Mouse (Mus musculus) kidney, adult 9 months (tissue): Measurements from ENCODE around the gene Cd300ld3.
"Not testable (repeated sequence)": the region's sequence is repeated elsewhere in the genome, so short reads cannot be mapped to it uniquely, and the experiment has no call there.

Experiments
- DNase-seq: peaks from one replicate; pipeline ENCODE4 v3.0.0; 2022

Gene Cd300ld3

DNA sequence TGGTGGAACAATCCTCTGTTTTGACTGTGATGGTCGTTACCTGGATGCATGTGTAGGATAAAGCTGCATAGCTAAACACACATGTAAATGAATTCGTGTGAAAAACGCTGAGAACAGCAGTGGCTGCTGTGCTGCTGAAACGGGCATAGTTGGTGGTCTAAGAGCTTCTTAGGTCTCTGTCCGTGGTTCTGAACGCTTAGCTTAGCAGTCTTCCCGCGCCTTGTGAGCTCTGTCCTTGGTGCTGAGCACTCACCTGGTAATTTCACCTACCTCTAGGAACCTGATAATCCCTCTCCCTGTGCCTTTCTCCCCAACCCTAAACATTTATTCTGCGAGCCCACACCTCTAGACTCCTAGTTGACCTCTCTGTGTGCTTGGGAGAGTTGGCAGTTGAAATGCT lies 4.0 kb upstream of the Cd300ld3 start:
- peak; percentile 52 for DNase-seq

DNA sequence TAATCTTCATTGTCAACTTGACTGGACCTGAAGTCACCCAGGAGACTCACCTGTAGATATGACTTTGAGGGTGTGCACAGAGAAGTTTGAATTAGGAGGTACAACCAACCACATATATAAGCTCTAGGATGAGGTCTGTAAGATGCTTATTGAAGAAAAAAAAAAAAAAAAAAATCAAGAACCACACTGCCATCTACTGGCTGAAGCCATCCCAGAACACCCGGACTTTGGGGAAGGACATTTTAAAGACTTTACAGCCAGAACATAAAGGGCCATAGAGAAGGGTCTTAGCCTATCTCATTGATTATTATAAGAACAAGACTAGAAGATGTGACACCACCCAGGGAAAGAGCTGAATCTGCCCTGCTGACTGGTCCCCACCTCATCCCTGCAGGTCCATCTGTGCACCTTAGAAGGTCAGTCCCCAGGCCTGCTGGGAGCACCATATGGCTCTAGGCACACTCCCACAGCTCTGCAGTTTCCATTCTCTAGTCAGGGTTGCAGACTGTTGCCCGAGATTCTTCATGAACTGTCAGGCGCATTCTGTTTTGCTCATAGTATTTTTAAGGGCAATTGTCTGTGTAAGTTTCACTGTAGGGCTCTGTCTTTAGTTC lies 1.2 kb upstream of the Cd300ld3 start:
- no peak for DNase-seq

DNA sequence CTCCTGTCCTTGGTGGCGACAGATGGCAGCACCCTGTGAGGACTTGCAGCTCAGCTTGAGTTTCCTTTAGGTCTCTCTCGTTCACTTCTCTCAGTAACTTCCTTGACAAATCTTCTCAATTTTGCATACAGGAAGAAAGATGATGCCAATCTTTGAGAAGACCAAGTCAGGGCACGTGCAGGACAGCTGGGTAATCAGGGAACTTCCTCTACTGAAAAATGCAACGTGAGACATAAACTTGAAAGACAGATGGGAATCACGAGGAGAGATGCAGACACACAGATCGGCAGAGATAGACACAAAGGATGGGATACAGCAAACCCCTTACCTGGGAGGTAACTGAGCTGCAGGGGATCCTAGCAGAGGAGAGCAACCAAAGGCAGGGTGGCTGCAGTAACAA lies 10.5 kb downstream of the Cd300ld3 start, which contains the start of gene Cd300ld5:
Gene Cd300ld5 (minus strand): TSS at position 101 of the 400 bp plus-strand sequence.
- DNase-seq, result not testable (repeated sequence)

DNA sequence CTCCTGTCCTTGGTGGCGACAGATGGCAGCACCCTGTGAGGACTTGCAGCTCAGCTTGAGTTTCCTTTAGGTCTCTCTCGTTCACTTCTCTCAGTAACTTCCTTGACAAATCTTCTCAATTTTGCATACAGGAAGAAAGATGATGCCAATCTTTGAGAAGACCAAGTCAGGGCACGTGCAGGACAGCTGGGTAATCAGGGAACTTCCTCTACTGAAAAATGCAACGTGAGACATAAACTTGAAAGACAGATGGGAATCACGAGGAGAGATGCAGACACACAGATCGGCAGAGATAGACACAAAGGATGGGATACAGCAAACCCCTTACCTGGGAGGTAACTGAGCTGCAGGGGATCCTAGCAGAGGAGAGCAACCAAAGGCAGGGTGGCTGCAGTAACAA lies 21.3 kb downstream of the Cd300ld3 start, which contains the start of gene Cd300ld4:
Gene Cd300ld4 (minus strand): TSS at position 101 of the 400 bp plus-strand sequence.
- not testable (repeated sequence) for DNase-seq

DNA sequence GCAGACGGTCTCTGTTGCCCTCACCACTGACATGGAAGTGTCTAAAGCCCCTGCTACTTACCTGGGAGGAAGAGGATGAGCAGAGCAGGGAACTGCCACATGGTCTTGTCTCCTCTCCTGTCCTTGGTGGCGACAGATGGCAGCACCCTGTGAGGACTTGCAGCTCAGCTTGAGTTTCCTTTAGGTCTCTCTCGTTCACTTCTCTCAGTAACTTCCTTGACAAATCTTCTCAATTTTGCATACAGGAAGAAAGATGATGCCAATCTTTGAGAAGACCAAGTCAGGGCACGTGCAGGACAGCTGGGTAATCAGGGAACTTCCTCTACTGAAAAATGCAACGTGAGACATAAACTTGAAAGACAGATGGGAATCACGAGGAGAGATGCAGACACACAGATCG lies 32.1 kb downstream of the Cd300ld3 start, which contains the start of gene Cd300ld2:
Gene Cd300ld2 (minus strand): TSS at position 101 of the 400 bp plus-strand sequence.
- DNase-seq, result not testable (repeated sequence)

DNA sequence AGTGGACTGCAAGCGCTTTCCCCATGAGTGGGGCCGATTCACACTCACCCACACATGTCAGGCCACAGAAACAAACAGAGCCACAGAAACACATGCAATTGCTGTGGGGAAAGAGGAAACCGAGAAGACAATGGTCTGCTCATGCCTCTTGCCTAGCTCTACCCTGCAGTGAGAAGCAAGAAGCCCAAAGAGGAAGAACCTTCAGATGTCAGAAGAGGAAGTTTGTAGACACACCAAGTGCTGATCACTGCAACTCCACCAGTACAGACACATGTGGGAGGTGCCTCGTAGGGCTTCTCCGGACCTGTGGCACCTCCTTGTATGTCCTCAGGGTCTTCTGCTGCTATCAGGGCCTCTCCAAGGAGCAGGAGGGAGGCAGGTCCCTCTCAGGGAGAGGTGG lies 44.1 kb downstream of the Cd300ld3 start:
- DNase-seq, result no peak

DNA sequence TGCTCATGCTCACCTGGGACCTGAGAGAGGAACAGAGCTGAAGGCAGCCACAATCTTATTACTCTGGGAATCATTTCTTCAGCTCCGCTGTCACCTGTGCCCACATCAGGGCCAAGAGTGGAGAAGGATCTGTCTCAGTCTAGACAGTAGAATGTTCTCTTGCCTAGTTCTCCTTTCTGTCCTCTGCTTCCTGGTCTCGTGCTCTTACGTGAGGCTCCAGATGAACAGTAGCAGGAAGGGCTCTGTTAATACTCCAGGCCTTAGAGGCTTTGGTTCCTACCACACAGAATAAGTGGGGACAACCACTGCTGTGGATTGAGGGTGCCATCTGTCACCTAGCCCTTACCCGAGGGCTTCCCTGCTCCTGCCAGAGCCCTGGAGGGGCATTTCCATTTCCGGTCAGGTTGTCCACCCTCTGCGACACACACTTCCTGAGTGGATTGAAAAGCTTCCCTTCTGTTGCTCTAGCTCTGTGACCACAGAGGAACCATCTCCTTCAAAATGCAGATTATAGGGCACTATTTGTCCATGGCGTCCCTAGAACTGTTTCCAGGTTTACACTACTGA lies 46.7 kb downstream of the Cd300ld3 start, which contains the start of gene Cd300c2:
Gene Cd300c2 (minus strand): TSS at position 407 of the 567 bp plus-strand sequence.
- no peak for DNase-seq
